Mouse (Mus musculus) mammary gland, adult 2 months (tissue): ENCODE results near the gene Gm20809. TPM values are rescaled to one million over a fixed set of nuclear protein-coding genes. Genes with fewer than 3 reads are reported as not detected.

Source experiments
- polyA plus RNA-seq: library from polyadenylated mRNA; depleted of rRNA; stranded (reverse); fragments of >200 nt; gene quantifications from 2 replicates; pipeline ENCODE4 v1.2.3, GENCODE M21; 2012; ENCODE audit warnings: low replicate concordance; rRNA removed

Gm20809 gene
- polyA plus RNA-seq, result not detected in 2 replicates

DNA sequence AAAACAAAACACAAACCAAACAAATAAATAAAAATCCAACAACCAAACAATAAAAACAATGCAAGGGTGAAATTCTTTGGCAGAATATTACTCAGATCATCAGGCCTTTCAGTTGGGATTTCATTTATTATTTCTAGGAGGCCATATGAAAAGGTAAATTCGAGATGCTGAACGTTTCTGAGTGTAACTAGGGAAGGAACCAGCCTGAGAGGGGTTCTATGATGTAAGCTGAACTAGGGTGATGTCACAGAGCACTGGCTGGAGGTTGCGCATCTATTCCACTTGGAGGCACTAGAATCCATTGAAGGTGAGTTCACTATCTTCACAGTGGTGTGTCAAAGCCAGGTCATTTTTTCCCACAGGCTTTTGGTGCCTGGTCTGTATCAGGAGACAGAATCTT, at the start of gene Gm20809:
Gene Gm20809, plus strand, starts transcription at position 301 of the 400 bp plus-strand sequence.

